Mouse (Mus musculus) CD4-positive, CD25-positive, alpha-beta regulatory T cell (primary cell): ENCODE results near the gene Tmem267. TPM values are rescaled to one million over a fixed set of nuclear protein-coding genes. Genes with fewer than 3 reads are reported as not detected.

ENCODE experiments used
- polyA plus RNA-seq: library from polyadenylated mRNA; unstranded; fragments of 100-300 nt; shearing (Covaris generic); gene quantifications from one replicate; pipeline ENCODE4 v1.2.1, GENCODE M21; 2017

Tmem267 gene
- polyA plus RNA-seq: 2.0 TPM

DNA sequence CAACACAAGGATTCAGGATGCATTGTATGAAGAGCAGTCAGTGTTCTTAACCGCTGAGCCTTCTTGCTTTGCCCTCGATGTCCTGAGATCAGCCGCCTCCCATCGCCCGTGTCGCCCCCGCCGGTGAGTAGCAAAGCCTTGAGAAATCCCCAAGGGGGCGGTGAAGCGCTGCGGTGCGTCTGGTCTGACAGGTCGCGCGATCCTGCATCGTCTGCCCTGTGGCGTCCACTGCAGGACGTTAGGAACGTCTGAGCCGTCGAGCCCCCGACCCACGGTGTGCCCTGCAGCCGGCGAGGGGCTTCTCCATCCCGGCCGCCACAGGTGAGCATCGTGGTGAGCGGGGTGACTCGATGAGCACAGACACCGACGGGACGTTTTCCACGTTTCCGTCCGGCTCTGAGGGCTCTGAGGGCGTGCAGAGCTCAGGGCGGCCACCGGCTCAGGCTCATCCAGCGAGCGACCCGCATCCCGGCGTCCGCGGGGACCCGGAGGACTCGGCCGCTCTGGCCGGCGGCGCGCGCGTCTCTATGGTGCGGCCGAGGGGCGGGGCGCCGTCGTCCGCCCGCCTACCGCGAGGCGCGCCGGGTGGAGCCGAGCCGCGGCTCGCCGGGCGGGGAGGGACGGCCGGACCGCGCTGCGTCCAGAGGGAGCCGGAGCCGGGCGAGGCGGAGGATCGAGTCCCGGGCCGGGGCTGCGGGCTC, at the start of gene Tmem267, which contains the start of gene 3110070M22Rik:
TSS of gene Tmem267 (plus strand) at position 160 of the 701 bp plus-strand sequence.
TSS of gene 3110070M22Rik (minus strand) at position 504 of the 701 bp plus-strand sequence.

DNA sequence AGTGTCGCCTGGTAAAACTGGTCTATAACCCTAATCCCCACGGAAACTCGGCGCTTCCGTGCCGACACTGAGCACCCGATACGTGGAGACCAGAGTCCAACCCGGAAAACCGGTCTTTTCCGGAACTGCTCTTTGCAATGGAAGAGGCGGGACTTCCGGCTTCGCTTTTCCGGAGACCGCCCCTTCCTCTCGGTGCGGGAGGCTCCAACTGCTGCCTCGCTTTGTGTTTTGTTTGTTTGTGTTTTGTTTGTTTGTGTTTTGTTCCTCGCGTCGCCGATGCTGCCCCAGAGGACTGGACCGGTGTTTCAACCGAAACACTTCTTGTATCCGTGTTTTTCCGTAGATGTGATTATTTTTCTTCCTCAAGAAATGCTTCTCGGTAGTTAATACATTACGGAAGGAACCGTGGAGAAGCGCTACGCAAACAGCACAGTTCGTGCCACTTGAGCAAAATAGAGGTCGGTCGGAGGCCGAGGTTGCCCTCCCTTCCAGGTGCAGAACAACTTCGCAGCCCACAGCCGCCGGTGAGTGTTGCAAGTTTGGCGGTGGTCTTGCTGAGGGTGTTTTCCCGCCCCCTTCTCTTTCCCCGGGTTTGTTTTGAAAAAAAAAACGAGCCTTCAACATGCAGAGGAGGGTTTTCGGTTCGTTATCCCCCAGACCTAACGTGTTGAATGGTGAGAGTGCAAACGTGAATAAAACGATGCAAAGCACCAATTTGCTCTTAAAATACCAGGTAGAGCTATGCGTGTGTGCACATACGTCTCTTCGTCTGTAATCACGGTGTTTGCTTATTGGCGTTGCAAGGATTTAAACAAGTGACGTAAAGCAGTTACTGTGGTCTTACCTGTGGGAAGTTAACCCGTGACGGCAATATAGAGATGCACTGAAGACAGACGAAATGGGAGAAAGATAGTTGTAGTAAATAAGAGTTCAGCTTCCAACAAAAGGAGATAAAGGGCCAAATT, 25.0 kb upstream of the Tmem267 start, which contains the start of gene 4833420G17Rik:
TSS of gene 4833420G17Rik (plus strand) at position 173 of the 965 bp plus-strand sequence.

DNA sequence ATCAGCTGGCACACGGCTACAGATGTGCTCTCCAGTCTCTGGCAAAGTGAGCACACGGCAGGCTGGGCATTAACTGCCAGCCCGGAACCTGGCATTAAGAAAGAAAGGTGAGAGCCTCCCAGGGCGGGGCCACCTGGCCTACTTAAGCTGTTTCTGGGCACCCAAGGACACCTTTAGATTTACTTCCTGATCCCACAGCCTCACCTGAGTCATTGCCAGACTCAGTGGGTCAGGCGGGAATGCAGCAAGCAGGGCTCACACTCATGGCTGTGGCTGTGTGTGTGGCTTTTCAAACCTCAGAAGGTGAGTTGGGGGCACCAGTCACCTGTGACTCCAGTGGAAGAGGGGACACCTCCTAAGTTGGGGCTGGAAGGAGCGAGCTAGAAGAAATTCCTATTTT, 135.8 kb downstream of the Tmem267 start, which contains the start of gene Ccl28:
TSS of gene Ccl28 (plus strand) at position 186 of the 400 bp plus-strand sequence.

Other genes starting within 250 kb of the Tmem267 start
- 13.7 TPM for gene Paip1, start 59.4 kb upstream of the Tmem267 start, polyA plus RNA-seq
- gene 4833420G17Rik, start 25.3 kb upstream of the Tmem267 start, polyA plus RNA-seq: 103 TPM
- 1.1 TPM for gene 3110070M22Rik, start 344 bp downstream of the Tmem267 start, polyA plus RNA-seq
- gene Ccl28, start 135.8 kb downstream of the Tmem267 start, polyA plus RNA-seq: 0.07 TPM
- 39.7 TPM for gene Hmgcs1, start 202.3 kb downstream of the Tmem267 start, polyA plus RNA-seq